Mouse (Mus musculus): ENCODE results near the gene Ddx41. TPM values are rescaled to one million over a fixed set of nuclear protein-coding genes. Genes with fewer than 3 reads are reported as not detected.

The Ddx41 gene
- polyA plus RNA-seq, 1 experiment from 2014 or later, result 60.1 TPM

DNA sequence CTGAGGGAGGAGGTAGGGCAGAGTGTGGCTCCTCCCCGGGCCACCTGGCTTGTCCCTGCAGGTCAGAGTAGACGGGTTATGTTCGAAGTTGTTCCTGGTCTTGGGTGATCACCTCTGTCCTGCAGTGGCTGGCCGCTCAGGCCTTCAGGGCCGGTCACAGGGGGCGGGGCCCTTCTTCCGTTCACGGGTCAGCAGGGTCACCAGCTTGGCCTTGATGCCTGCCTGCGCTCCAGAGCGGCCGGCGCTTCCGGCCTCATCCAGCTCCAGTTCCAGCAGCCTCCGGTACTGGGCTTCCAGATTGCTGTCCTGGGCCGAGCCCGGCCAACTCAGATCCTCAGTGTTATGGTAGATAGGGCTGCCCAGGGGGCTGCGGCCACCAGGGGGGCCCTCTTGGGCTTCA, 13.2 kb downstream of the Ddx41 start:
- peak; percentile 48 for DNase-seq (ENCODE audit: low spot score)
- 30% methylated on average over 17 of the region's 17 CpGs for WGBS
- ATAC-seq (replicated peaks; ENCODE audit: low FRiP score, low read depth), result peak; percentile 58

DNA sequence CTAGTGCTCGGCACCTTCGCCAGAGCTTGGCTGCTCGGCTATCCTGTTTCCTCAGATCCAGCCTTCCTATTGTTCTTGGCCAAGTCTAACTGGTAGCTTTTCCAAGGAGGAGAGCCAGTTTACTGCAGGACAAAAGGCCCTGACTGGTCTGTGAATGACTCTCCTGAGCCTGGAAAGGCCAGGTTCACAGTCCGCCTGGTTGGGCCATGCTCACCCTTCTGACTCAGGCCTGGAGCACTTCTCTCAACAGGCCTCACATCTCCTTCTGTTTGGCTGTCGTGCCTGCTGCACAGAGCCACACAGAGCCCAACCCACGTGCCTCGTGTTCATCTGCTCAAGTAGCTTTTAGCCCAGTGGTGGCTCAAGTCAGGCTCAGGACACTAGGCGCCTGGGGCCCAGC, 13.7 kb downstream of the Ddx41 start:
- no peaks in the 10 kb centered on the region for H3K27me3 ChIP-seq (ENCODE audit: insufficient read depth, low read length)
- H3K27ac ChIP-seq, result 0 out of 2 replicates have a peak overlapping the region, but pooled peaks have one; percentile 25
- no peaks in the 10 kb centered on the region for H3K36me3 ChIP-seq (ENCODE audit: insufficient read depth, low read length)
- no peak overlapping the region for H3K4me2 ChIP-seq (ENCODE audit: low read length)
- 49% methylated on average over 8 of the region's 8 CpGs for WGBS
- H3K9me3 ChIP-seq (replicated peaks; ENCODE audit: low read length), result no peaks in the 10 kb centered on the region
- ATAC-seq (replicated peaks; ENCODE audit: low FRiP score, low read depth) (0 out of 2 replicates have a peak, but pooled peaks have one; percentile 12), DNase-seq (ENCODE audit: low spot score) (no peak)
- H3K4me1 ChIP-seq (replicated peaks; ENCODE audit: insufficient read depth, low read length), result peaks cover 5% of the 10 kb centered on the region; the same call in 1 of the 2 replicates
- H3K4me3 ChIP-seq (replicated peaks; ENCODE audit: low read depth, low read length), result no peak overlapping the region
- H3K9ac ChIP-seq (ENCODE audit: low read depth, low read length), result 0 out of 2 replicates have a peak overlapping the region, but pooled peaks have one; percentile 5
- no peak for TF ChIP-seq CTCF (IDR thresholded peaks at IDR 0.05; ENCODE audit: low read depth)

More for the DNA sequence above, 13.2 kb downstream of the Ddx41 start:
- Histone ChIP-seq H3K27ac (0 out of 2 replicates have a peak overlapping the region, but pooled peaks have one; percentile 25), H3K4me2 (ENCODE audit: low read length) (no peak overlapping the region), H3K27me3 (ENCODE audit: insufficient read depth, low read length) (no peaks in the 10 kb centered on the region), H3K9ac (ENCODE audit: low read depth, low read length) (0 out of 2 replicates have a peak overlapping the region, but pooled peaks have one; percentile 5), H3K9me3 (replicated peaks; ENCODE audit: low read length) (no peaks in the 10 kb centered on the region), H3K4me1 (replicated peaks; ENCODE audit: insufficient read depth, low read length) (peaks cover 5% of the 10 kb centered on the region; the same call in 1 of the 2 replicates), H3K36me3 (ENCODE audit: insufficient read depth, low read length) (no peaks in the 10 kb centered on the region), H3K4me3 (replicated peaks; ENCODE audit: low read depth, low read length) (no peak overlapping the region)
- no peak for TF ChIP-seq CTCF (IDR thresholded peaks at IDR 0.05; ENCODE audit: low read depth)

DNA sequence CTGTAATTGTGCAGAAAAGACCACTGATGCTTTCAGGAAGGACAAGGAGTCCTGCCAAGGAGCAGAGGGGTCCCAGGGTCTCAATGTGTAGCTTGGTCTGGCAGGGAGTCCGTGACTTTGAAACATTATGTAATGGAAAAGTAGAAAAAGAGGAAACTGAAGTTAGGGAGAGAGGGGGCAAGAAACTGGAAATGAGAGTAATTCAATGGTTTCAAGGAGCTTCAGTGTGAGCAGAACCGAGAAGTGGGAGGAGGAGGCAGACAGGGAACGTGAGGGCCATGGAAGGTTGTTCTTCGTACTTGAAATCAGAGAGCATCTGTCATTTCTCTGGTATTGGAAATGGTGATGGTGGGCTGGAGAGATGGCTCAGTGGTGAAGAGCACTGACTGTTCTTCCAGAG, 16.9 kb downstream of the Ddx41 start:
- TF ChIP-seq CTCF (IDR thresholded peaks at IDR 0.05; ENCODE audit: low read depth), result no peak
- peaks cover 5% of the 10 kb centered on the region; the same call in 1 of the 2 replicates for H3K4me1 ChIP-seq (replicated peaks; ENCODE audit: insufficient read depth, low read length)
- no peak overlapping the region for H3K9ac ChIP-seq (ENCODE audit: low read depth, low read length)
- no peak overlapping the region for H3K4me2 ChIP-seq (ENCODE audit: low read length)
- 69% methylated on average over 4 of the region's 4 CpGs for WGBS
- H3K9me3 ChIP-seq (replicated peaks; ENCODE audit: low read length), result no peaks in the 10 kb centered on the region
- H3K27ac ChIP-seq, result no peak overlapping the region
- H3K27me3 ChIP-seq (ENCODE audit: insufficient read depth, low read length), result peaks cover 4% of the 10 kb centered on the region; the same call in 1 of the 2 replicates
- ATAC-seq (replicated peaks; ENCODE audit: low FRiP score, low read depth) (no peak), DNase-seq (ENCODE audit: low spot score) (no peak)
- H3K4me3 ChIP-seq (replicated peaks; ENCODE audit: low read depth, low read length), result no peak overlapping the region
- no peaks in the 10 kb centered on the region for H3K36me3 ChIP-seq (ENCODE audit: insufficient read depth, low read length)

DNA sequence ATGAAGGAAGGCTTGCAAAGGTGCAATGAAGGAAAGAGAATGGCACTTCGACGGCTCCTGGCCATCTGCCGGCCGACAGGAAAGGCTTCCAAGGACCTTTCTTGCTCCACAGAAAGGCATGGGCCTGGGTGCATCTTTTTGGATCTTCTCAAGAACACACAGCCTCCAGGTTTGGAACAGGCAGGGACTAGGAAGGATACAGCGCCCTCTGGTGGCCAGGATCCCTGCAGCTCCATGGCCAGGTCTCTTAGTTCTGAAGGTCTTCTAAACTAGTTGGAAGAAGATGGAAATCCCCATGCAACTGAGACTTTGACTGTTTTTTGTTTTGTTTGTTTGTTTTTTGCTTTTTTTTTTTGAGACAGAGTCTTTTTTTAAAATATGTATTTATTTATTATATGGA, 19.5 kb downstream of the Ddx41 start:
- H3K4me1 ChIP-seq (replicated peaks; ENCODE audit: insufficient read depth, low read length), result peaks cover 5% of the 10 kb centered on the region
- H3K4me2 ChIP-seq (ENCODE audit: low read length), result no peak overlapping the region
- no peaks in the 10 kb centered on the region for H3K36me3 ChIP-seq (ENCODE audit: insufficient read depth, low read length)
- H3K9ac ChIP-seq (ENCODE audit: low read depth, low read length), result no peak overlapping the region
- peaks cover 5% of the 10 kb centered on the region; the same call in 1 of the 2 replicates for H3K27me3 ChIP-seq (ENCODE audit: insufficient read depth, low read length)
- no peak overlapping the region for H3K4me3 ChIP-seq (replicated peaks; ENCODE audit: low read depth, low read length)
- ATAC-seq (replicated peaks; ENCODE audit: low FRiP score, low read depth) (no peak), DNase-seq (ENCODE audit: low spot score) (peak; percentile 91)
- H3K9me3 ChIP-seq (replicated peaks; ENCODE audit: low read length), result no peaks in the 10 kb centered on the region
- peak; percentile 95 for TF ChIP-seq CTCF (IDR thresholded peaks at IDR 0.05; ENCODE audit: low read depth)
- 7% methylated on average over 5 of the region's 5 CpGs for WGBS
- no peak overlapping the region for H3K27ac ChIP-seq

DNA sequence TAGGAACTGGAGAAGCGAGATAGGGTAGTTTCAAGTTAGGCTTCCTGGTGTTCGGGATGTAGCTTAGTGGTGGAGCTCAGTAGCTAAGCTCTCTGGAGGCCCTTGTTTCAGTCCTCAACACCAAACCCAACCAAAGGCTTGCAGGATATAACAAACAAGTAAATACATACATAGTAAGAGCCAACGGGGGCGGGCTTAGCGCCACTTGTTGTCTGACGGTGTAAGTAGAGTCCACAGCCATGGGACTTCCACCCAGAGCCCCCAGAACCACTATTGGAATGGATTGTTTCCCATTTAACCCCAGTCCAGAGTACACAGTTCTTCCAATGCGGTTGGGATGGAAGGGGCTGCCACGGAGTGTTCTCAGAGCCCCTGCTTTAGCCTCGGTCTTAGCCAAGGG, 22.6 kb downstream of the Ddx41 start:
- no peak for TF ChIP-seq CTCF (IDR thresholded peaks at IDR 0.05; ENCODE audit: low read depth)
- Histone ChIP-seq H3K4me3 (replicated peaks; ENCODE audit: low read depth, low read length) (peak overlapping the region; percentile 90), H3K4me2 (ENCODE audit: low read length) (peak overlapping the region; percentile 89), H3K4me1 (replicated peaks; ENCODE audit: insufficient read depth, low read length) (peaks cover 22% of the 10 kb centered on the region), H3K27me3 (ENCODE audit: insufficient read depth, low read length) (peaks cover 5% of the 10 kb centered on the region; the same call in 1 of the 2 replicates), H3K27ac (no peak overlapping the region), H3K9ac (ENCODE audit: low read depth, low read length) (peak overlapping the region; percentile 82; the same call in 1 of the 2 replicates), H3K9me3 (replicated peaks; ENCODE audit: low read length) (no peaks in the 10 kb centered on the region), H3K36me3 (ENCODE audit: insufficient read depth, low read length) (peaks cover under 1% of the 10 kb centered on the region; the same call in 1 of the 2 replicates)
- DNase-seq (ENCODE audit: low spot score), result no peak
- 33% methylated on average over 9 of the region's 9 CpGs for WGBS
- ATAC-seq (replicated peaks; ENCODE audit: low FRiP score, low read depth), result no peak

DNA sequence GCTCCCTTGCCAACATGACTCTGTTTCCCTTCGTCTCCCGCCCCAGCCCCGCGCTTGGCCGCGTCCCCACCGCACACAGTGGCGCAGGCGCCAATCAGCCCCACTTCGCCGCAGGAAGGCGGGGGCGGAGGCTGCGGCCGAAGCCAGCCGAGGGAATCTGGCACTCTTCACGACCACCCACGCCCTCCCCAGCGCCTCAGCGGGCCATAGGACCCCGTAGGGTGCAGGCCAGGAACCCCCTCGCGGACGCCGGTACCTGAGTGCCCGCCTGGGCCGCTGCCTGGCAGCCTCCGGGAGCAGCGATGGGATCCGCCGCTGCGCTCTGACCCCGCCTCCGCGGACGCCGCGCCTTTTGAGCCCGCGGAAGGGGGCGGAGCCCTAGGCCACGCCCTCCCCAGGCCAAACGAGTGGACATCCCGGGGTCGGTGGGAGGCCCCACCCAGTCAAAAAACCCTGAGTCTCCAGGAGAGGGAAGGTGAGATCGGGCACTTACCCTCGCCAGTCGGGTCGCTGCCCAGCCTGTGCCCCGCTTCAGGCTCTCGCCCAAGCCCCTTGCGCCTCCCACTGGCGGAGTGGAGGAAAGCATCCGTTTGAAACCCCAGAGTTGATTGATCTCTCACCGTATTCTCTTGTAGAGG, 23.2 kb downstream of the Ddx41 start, which contains the start of gene Pdlim7:
Gene Pdlim7, minus strand, starts transcription at position 566 of the 638 bp plus-strand sequence.
- DNase-seq (ENCODE audit: low spot score) (peak; percentile 91), ATAC-seq (replicated peaks; ENCODE audit: low FRiP score, low read depth) (peak; percentile 79)
- Histone ChIP-seq H3K4me2 (ENCODE audit: low read length) (peak within 1 kb of the TSS; percentile 89), H3K36me3 (ENCODE audit: insufficient read depth, low read length) (peaks cover 6% of the 10 kb centered on the region; the same call in 1 of the 2 replicates), H3K9ac (ENCODE audit: low read depth, low read length) (peak within 1 kb of the TSS; percentile 82), H3K27ac (peak within 1 kb of the TSS; percentile 86), H3K9me3 (replicated peaks; ENCODE audit: low read length) (no peaks in the 10 kb centered on the region), H3K4me3 (replicated peaks; ENCODE audit: low read depth, low read length) (peak within 1 kb of the TSS; percentile 90), H3K27me3 (ENCODE audit: insufficient read depth, low read length) (peaks cover 5% of the 10 kb centered on the region; the same call in 1 of the 2 replicates), H3K4me1 (replicated peaks; ENCODE audit: insufficient read depth, low read length) (peaks cover 22% of the 10 kb centered on the region)
- WGBS, result under 1% methylated on average over 54 of the region's 55 CpGs
- TF ChIP-seq CTCF (IDR thresholded peaks at IDR 0.05; ENCODE audit: low read depth), result peak; percentile 87

Data from kidney, postnatal 0 days (tissue).